Mouse (Mus musculus) heart, adult 2 months (tissue): ENCODE measurements around the gene Dnajb3. TPM values are rescaled to one million over a fixed set of nuclear protein-coding genes. Genes with fewer than 3 reads are reported as not detected.

ENCODE experiments used
- DNase-seq, 2 experiments: peaks; one replicate each; pipeline ENCODE4 v3.0.0; 2021
- H3K27ac ChIP-seq: fragments of 200-600 bp; 2 replicates; pipeline ENCODE4 v1.8.1; 2022
- H3K27me3 ChIP-seq: fragments of 200-500 bp; 2 replicates; pipeline ENCODE4 v1.6.1; 2012; ENCODE audit warnings: mild to moderate bottlenecking, low read length, inconsistent platforms, mixed read lengths; ENCODE audit not compliant: control insufficient read depth, insufficient read depth
- H3K36me3 ChIP-seq: fragments of 200-500 bp; 2 replicates; pipeline ENCODE4 v1.6.1; 2012; ENCODE audit warnings: low read length, inconsistent platforms; ENCODE audit not compliant: control insufficient read depth, insufficient read depth
- H3K4me1 ChIP-seq: fragments of 200-500 bp; 2 replicates; pipeline ENCODE4 v1.6.1; 2011; ENCODE audit warnings: low read length; ENCODE audit not compliant: control insufficient read depth, insufficient read depth
- H3K4me3 ChIP-seq: fragments of 200-600 bp; 2 replicates; pipeline ENCODE4 v1.8.1; 2022
- H3K79me2 ChIP-seq: fragments of 200-500 bp; replicated peaks from 2 replicates; pipeline ENCODE4 v1.6.1; 2012; ENCODE audit warnings: mild to moderate bottlenecking, inconsistent platforms, low read length, moderate library complexity, mixed read lengths; ENCODE audit not compliant: control insufficient read depth, insufficient read depth
- H3K9ac ChIP-seq: fragments of 200-500 bp; 2 replicates; pipeline ENCODE4 v1.6.1; 2012; ENCODE audit warnings: low read depth, mild to moderate bottlenecking, control low read depth, inconsistent platforms, low read length, mixed read lengths
- CTCF ChIP-seq: fragments of 200-600 bp; IDR thresholded peaks from 2 replicates; pipeline ENCODE4 v1.8.1; 2022; ENCODE audit warnings: antibody characterized with exemption, mild to moderate bottlenecking, moderate library complexity
- EP300 ChIP-seq: fragments of 200-500 bp; IDR thresholded peaks from 2 replicates; pipeline ENCODE4 v1.6.1; 2011; ENCODE audit warnings: low read depth, low read length, control low read depth; ENCODE audit not compliant: insufficient read depth
- POLR2A ChIP-seq: fragments of 200-500 bp; IDR thresholded peaks from 2 replicates; pipeline ENCODE4 v1.6.1; 2011; ENCODE audit warnings: mild to moderate bottlenecking, low read depth, low read length, control low read depth; ENCODE audit not compliant: insufficient read depth
- WGBS: fragments of 180-500 bp; shearing (Covaris S2); methylation state at CpG from one replicate; pipeline ENCODE4 v1.1.7; 2018; 5-methylcytosine and 5-hydroxymethylcytosine counted together
- intact Hi-C: fragments of 180-260 bp; cut with DNase I; formaldehyde crosslinking; loops from one replicate; pipeline ENCODE4 v1.15.1; 2025
- polyA plus RNA-seq: library from polyadenylated mRNA; depleted of rRNA; stranded (reverse); fragments of >200 nt; gene quantifications from 2 replicates; pipeline ENCODE4 v1.2.3, GENCODE M21; 2012
- total RNA-seq, 2 experiments: library from RNA; stranded (reverse); gene quantifications; 2 replicates each; pipeline ENCODE4 v1.2.3; 2021

Dnajb3 gene
- total and polyA plus RNA-seq, 3 experiments: 0.23 to 0.66 TPM; not detected in 1

- Histone ChIP-seq H3K27ac (no peak overlapping the region), H3K4me1 (no peaks in the 10 kb centered on the region), H3K4me3 (no peak overlapping the region), H3K9ac (no peak overlapping the region), H3K36me3 (no peaks in the 10 kb centered on the region), H3K27me3 (no peaks in the 10 kb centered on the region), H3K79me2 (no peaks in the 10 kb centered on the region)
- intact Hi-C loops: no loop called here
- WGBS: 61% methylated on average over 10 of the region's 10 CpGs
- no peak for DNase-seq
- TF ChIP-seq CTCF: no peak
- TF ChIP-seq EP300: no peak
- TF ChIP-seq POLR2A: no peak
Measured at GRCm38 (mm10) chr1:88215466-88216380, 10.1 kb upstream of the Dnajb3 start.

- Histone ChIP-seq H3K36me3 (no peaks in the 10 kb centered on the region), H3K27me3 (no peaks in the 10 kb centered on the region), H3K4me3 (no peak overlapping the region), H3K4me1 (no peaks in the 10 kb centered on the region), H3K79me2 (no peaks in the 10 kb centered on the region), H3K9ac (no peak overlapping the region), H3K27ac (no peak overlapping the region)
- intact Hi-C loops: no loop called here
- WGBS: 68% methylated on average over 2 of the region's 2 CpGs
- DNase-seq: no peak
- TF ChIP-seq POLR2A (no peak), EP300 (no peak), CTCF (no peak)
Measured at GRCm38 (mm10) chr1:88214462-88214952, 8.9 kb upstream of the Dnajb3 start.

GRCm38 (mm10) chr1:88213766-88214461, 8.3 kb upstream of the Dnajb3 start:
- no peaks in the 10 kb centered on the region for H3K36me3 ChIP-seq
- H3K27ac ChIP-seq: no peak overlapping the region
- WGBS: 60% methylated on average over 2 of the region's 2 CpGs
- no peak for TF ChIP-seq CTCF
- TF ChIP-seq POLR2A: no peak
- TF ChIP-seq EP300: no peak
- H3K79me2 ChIP-seq: no peaks in the 10 kb centered on the region
- no peak overlapping the region for H3K9ac ChIP-seq
- no peak overlapping the region for H3K4me3 ChIP-seq
- DNase-seq: peak in 1 of 2 experiments; percentile 22
- intact Hi-C loops: no loop called here
- no peaks in the 10 kb centered on the region for H3K27me3 ChIP-seq
- no peaks in the 10 kb centered on the region for H3K4me1 ChIP-seq

GRCm38 (mm10) chr1:88213061-88213460, 7.5 kb upstream of the Dnajb3 start:
- no peak overlapping the region for H3K9ac ChIP-seq
- no peak overlapping the region for H3K4me3 ChIP-seq
- intact Hi-C loops: no loop called here
- no peaks in the 10 kb centered on the region for H3K36me3 ChIP-seq
- no peak for DNase-seq
- WGBS: 57% methylated on average over 1 of the region's 1 CpGs
- TF ChIP-seq EP300 (no peak), CTCF (no peak), POLR2A (no peak)
- H3K27ac ChIP-seq: no peak overlapping the region
- no peaks in the 10 kb centered on the region for H3K4me1 ChIP-seq
- H3K27me3 ChIP-seq: no peaks in the 10 kb centered on the region
- H3K79me2 ChIP-seq: no peaks in the 10 kb centered on the region

GRCm38 (mm10) chr1:88212341-88213045, 6.9 kb upstream of the Dnajb3 start:
- H3K36me3 ChIP-seq: no peaks in the 10 kb centered on the region
- H3K27me3 ChIP-seq: no peaks in the 10 kb centered on the region
- 56% methylated on average over 8 of the region's 8 CpGs for WGBS
- intact Hi-C loops: no loop called here
- H3K4me3 ChIP-seq: no peak overlapping the region
- no peak overlapping the region for H3K27ac ChIP-seq
- no peaks in the 10 kb centered on the region for H3K4me1 ChIP-seq
- H3K9ac ChIP-seq: no peak overlapping the region
- no peak for TF ChIP-seq CTCF
- TF ChIP-seq EP300: no peak
- no peak for TF ChIP-seq POLR2A
- no peak for DNase-seq
- H3K79me2 ChIP-seq: no peaks in the 10 kb centered on the region
